Mouse (Mus musculus) spleen, adult 2 months (tissue): ENCODE data around the gene Kif13a.

Experiments used
- CTCF ChIP-seq: fragments of 200-500 bp; IDR thresholded peaks from 2 replicates; pipeline ENCODE4 v1.5.1; 2011; ENCODE audit warnings: mild to moderate bottlenecking, inconsistent platforms; ENCODE audit not compliant: insufficient read depth, insufficient read length, insufficient replicate concordance; ENCODE audit errors: extremely low read depth
- POLR2A ChIP-seq: fragments of 200-500 bp; IDR thresholded peaks from 2 replicates; pipeline ENCODE4 v1.6.1; 2011; ENCODE audit warnings: low read depth, low read length, inconsistent platforms

DNA sequence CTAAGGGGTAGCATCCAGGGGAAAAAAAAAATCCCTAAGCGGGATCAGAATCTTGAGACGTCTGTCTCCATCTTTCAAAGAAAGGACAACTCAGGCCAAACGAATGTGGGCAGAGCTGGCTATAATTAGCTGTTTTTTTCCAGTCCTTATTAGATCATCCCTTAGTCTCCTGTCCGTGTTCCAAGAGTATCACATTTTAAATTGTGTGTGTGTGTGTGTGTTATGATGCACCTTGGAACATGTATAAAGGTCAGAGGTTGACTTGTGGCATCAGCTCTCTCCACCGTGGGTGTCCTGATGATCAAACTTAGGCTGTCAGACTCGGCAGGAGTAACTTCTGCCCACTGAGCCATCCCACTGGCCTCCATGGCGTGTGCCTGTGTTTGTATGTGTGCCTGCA lies 190.2 kb downstream of the Kif13a start:
- TF ChIP-seq CTCF, result no peak
- no peak for TF ChIP-seq POLR2A
